Mouse (Mus musculus): Measurements from ENCODE around the gene Megf6. TPM values are rescaled to one million over a fixed set of nuclear protein-coding genes. Genes with fewer than 3 reads are reported as not detected.

Megf6 gene
- polyA plus RNA-seq, 1 experiment from 2014 or later = 31.5 TPM

- Histone ChIP-seq H3K4me1 (replicated peaks) (peaks cover 20% of the 10 kb centered on the region), H3K27ac (peak within 1 kb of the TSS; percentile 80), H3K9me3 (replicated peaks) (no peaks in the 10 kb centered on the region), H3K4me3 (peak within 1 kb of the TSS; percentile 97), H3K4me2 (peak within 1 kb of the TSS; percentile 91), H3K9ac (peak within 1 kb of the TSS; percentile 87), H3K27me3 (no peaks in the 10 kb centered on the region), H3K36me3 (peaks cover 31% of the 10 kb centered on the region)
- ATAC-seq (replicated peaks; ENCODE audit: insufficient number of reproducible peaks, insufficient read depth, low FRiP score, low read depth) = peak; percentile 95
- WGBS = 1% methylated on average over 71 of the region's 75 CpGs
Observed at GRCm38 (mm10) chr4:154160538-154161390, 9.8 kb upstream of the Megf6 start, which contains the start of gene Tprgl. Gene Tprgl, minus strand, starts transcription at chr4:154160666.

- Histone ChIP-seq H3K36me3 (peaks cover 6% of the 10 kb centered on the region; the same call in 1 of the 2 replicates), H3K4me3 (no peak overlapping the region), H3K9me3 (replicated peaks) (no peaks in the 10 kb centered on the region), H3K4me1 (replicated peaks) (peaks cover 20% of the 10 kb centered on the region), H3K27ac (no peak overlapping the region), H3K4me2 (no peak overlapping the region), H3K9ac (no peak overlapping the region), H3K27me3 (no peaks in the 10 kb centered on the region)
- WGBS = 13% methylated on average over 7 of the region's 7 CpGs
- ATAC-seq (replicated peaks; ENCODE audit: insufficient number of reproducible peaks, insufficient read depth, low FRiP score, low read depth) = no peak
Observed at GRCm38 (mm10) chr4:154163296-154163695, 7.2 kb upstream of the Megf6 start.

- 25% methylated on average over 5 of the region's 5 CpGs for WGBS
- no peak for ATAC-seq (replicated peaks; ENCODE audit: insufficient number of reproducible peaks, insufficient read depth, low FRiP score, low read depth)
- H3K4me3 ChIP-seq = no peak overlapping the region
- H3K4me2 ChIP-seq = no peak overlapping the region
- H3K36me3 ChIP-seq = no peaks in the 10 kb centered on the region
- H3K4me1 ChIP-seq (replicated peaks) = peaks cover 26% of the 10 kb centered on the region
- H3K9ac ChIP-seq = no peak overlapping the region
- no peaks in the 10 kb centered on the region for H3K9me3 ChIP-seq (replicated peaks)
- H3K27ac ChIP-seq = no peak overlapping the region
- peaks cover 37% of the 10 kb centered on the region for H3K27me3 ChIP-seq
Observed at GRCm38 (mm10) chr4:154167053-154167452, 3.5 kb upstream of the Megf6 start.

GRCm38 (mm10) chr4:154170021-154170420, 509 bp upstream of the Megf6 start:
- H3K36me3 ChIP-seq = no peaks in the 10 kb centered on the region
- WGBS = 1% methylated on average over 15 of the region's 15 CpGs
- H3K4me2 ChIP-seq = peak overlapping the region; percentile 93
- peak overlapping the region; percentile 61 for H3K4me3 ChIP-seq
- no peak overlapping the region for H3K27ac ChIP-seq
- ATAC-seq (replicated peaks; ENCODE audit: insufficient number of reproducible peaks, insufficient read depth, low FRiP score, low read depth) = 0 out of 2 replicates have a peak, but pooled peaks have one; percentile 6
- peaks cover 64% of the 10 kb centered on the region for H3K27me3 ChIP-seq
- peaks cover 30% of the 10 kb centered on the region for H3K4me1 ChIP-seq (replicated peaks)
- H3K9me3 ChIP-seq (replicated peaks) = no peaks in the 10 kb centered on the region
- peak overlapping the region; percentile 43 for H3K9ac ChIP-seq

GRCm38 (mm10) chr4:154171151-154171930, 811 bp downstream of the Megf6 start:
- H3K9ac ChIP-seq = peak overlapping the region; percentile 48
- no peak for ATAC-seq (replicated peaks; ENCODE audit: insufficient number of reproducible peaks, insufficient read depth, low FRiP score, low read depth)
- H3K4me3 ChIP-seq = peak overlapping the region; percentile 61
- no peaks in the 10 kb centered on the region for H3K9me3 ChIP-seq (replicated peaks)
- no peaks in the 10 kb centered on the region for H3K36me3 ChIP-seq
- peaks cover 34% of the 10 kb centered on the region for H3K4me1 ChIP-seq (replicated peaks)
- H3K4me2 ChIP-seq = peak overlapping the region; percentile 93
- 0 out of 2 replicates have a peak overlapping the region, but pooled peaks have one; percentile 28 for H3K27ac ChIP-seq
- 2% methylated on average over 37 of the region's 37 CpGs for WGBS
- peaks cover 66% of the 10 kb centered on the region for H3K27me3 ChIP-seq

GRCm38 (mm10) chr4:154171931-154172604, 1.5 kb downstream of the Megf6 start:
- Histone ChIP-seq H3K36me3 (no peaks in the 10 kb centered on the region), H3K4me3 (peak overlapping the region; percentile 61), H3K9ac (peak overlapping the region; percentile 23; the same call in 1 of the 2 replicates), H3K9me3 (replicated peaks) (no peaks in the 10 kb centered on the region), H3K4me2 (peak overlapping the region; percentile 93), H3K4me1 (replicated peaks) (peaks cover 34% of the 10 kb centered on the region), H3K27ac (no peak overlapping the region), H3K27me3 (peaks cover 66% of the 10 kb centered on the region)
- ATAC-seq (replicated peaks; ENCODE audit: insufficient number of reproducible peaks, insufficient read depth, low FRiP score, low read depth) = no peak
- WGBS = 36% methylated on average over 13 of the region's 13 CpGs

- Histone ChIP-seq H3K4me1 (replicated peaks) (peaks cover 12% of the 10 kb centered on the region), H3K4me2 (no peak overlapping the region), H3K9ac (no peak overlapping the region), H3K27ac (no peak overlapping the region), H3K9me3 (replicated peaks) (no peaks in the 10 kb centered on the region), H3K4me3 (no peak overlapping the region), H3K36me3 (no peaks in the 10 kb centered on the region), H3K27me3 (peaks cover 27% of the 10 kb centered on the region)
- 51% methylated on average over 8 of the region's 8 CpGs for WGBS
- ATAC-seq (replicated peaks; ENCODE audit: insufficient number of reproducible peaks, insufficient read depth, low FRiP score, low read depth) = 0 out of 2 replicates have a peak, but pooled peaks have one; percentile 19
Observed at GRCm38 (mm10) chr4:154177257-154177656, 6.7 kb downstream of the Megf6 start.

- ATAC-seq (replicated peaks; ENCODE audit: insufficient number of reproducible peaks, insufficient read depth, low FRiP score, low read depth) = no peak
- Histone ChIP-seq H3K4me2 (no peak overlapping the region), H3K27me3 (no peaks in the 10 kb centered on the region), H3K9ac (no peak overlapping the region), H3K4me1 (replicated peaks) (peaks cover 13% of the 10 kb centered on the region), H3K27ac (no peak overlapping the region), H3K9me3 (replicated peaks) (no peaks in the 10 kb centered on the region), H3K36me3 (no peaks in the 10 kb centered on the region), H3K4me3 (no peak overlapping the region)
- 56% methylated on average over 7 of the region's 7 CpGs for WGBS
Observed at GRCm38 (mm10) chr4:154181001-154181400, 10.5 kb downstream of the Megf6 start.

- 44% methylated on average over 5 of the region's 5 CpGs for whole genome bisulfite sequencing
- H3K4me3 ChIP-seq = no peak overlapping the region
- H3K9ac ChIP-seq = no peak overlapping the region
- H3K27me3 ChIP-seq = no peaks in the 10 kb centered on the region
- no peaks in the 10 kb centered on the region for H3K9me3 ChIP-seq (replicated peaks)
- ATAC-seq (replicated peaks; ENCODE audit: insufficient number of reproducible peaks, insufficient read depth, low FRiP score, low read depth) = no peak
- peaks cover 13% of the 10 kb centered on the region for H3K4me1 ChIP-seq (replicated peaks)
- H3K36me3 ChIP-seq = no peaks in the 10 kb centered on the region
- no peak overlapping the region for H3K27ac ChIP-seq
- no peak overlapping the region for H3K4me2 ChIP-seq
Observed at GRCm38 (mm10) chr4:154183566-154183965, 13.0 kb downstream of the Megf6 start.

- Histone ChIP-seq H3K27me3 (no peaks in the 10 kb centered on the region), H3K36me3 (no peaks in the 10 kb centered on the region), H3K9ac (no peak overlapping the region), H3K4me2 (no peak overlapping the region), H3K4me1 (replicated peaks) (peaks cover 16% of the 10 kb centered on the region), H3K9me3 (replicated peaks) (no peaks in the 10 kb centered on the region), H3K27ac (no peak overlapping the region), H3K4me3 (no peak overlapping the region)
- ATAC-seq (replicated peaks; ENCODE audit: insufficient number of reproducible peaks, insufficient read depth, low FRiP score, low read depth) = no peak
- 56% methylated on average over 5 of the region's 5 CpGs for WGBS
Observed at GRCm38 (mm10) chr4:154185001-154185400, 14.5 kb downstream of the Megf6 start.
